Mouse (Mus musculus) liver, adult 2 months (tissue): ENCODE measurements at regions not wholly inside any gene's neighbourhood (a gene's known extent, or its start where the extent isn't known, plus 50 kb on each side); places are given as distances from the start of the nearest gene placed in this dataset.

ENCODE experiments used
- DNase-seq: peaks from one replicate; pipeline ENCODE4 v3.0.0-alpha.2; 2011; ENCODE audit warnings: low read depth, low spot score; ENCODE audit errors: extremely low read depth
- H3K27ac ChIP-seq: fragments of 200-500 bp; replicated peaks from 2 replicates; pipeline ENCODE4 v1.5.1; 2012; ENCODE audit warnings: low read depth, mild to moderate bottlenecking, control low read depth, inconsistent platforms, low read length; ENCODE audit not compliant: insufficient read depth
- H3K27me3 ChIP-seq: fragments of 200-500 bp; 2 replicates; pipeline ENCODE4 v1.6.1; 2012; ENCODE audit warnings: mild to moderate bottlenecking, moderate library complexity, low read length, inconsistent platforms; ENCODE audit not compliant: control insufficient read depth, insufficient read depth
- H3K36me3 ChIP-seq: fragments of 200-500 bp; 2 replicates; pipeline ENCODE4 v1.6.1; 2012; ENCODE audit warnings: low read length, inconsistent platforms; ENCODE audit not compliant: control insufficient read depth, insufficient read depth
- H3K4me1 ChIP-seq: fragments of 200-500 bp; 2 replicates; pipeline ENCODE4 v1.6.1; 2011; ENCODE audit warnings: low read length; ENCODE audit not compliant: control insufficient read depth, insufficient read depth
- H3K4me3 ChIP-seq: fragments of 200-500 bp; 2 replicates; pipeline ENCODE4 v1.5.1; 2011; ENCODE audit warnings: low read depth, mild to moderate bottlenecking, control low read depth, low read length, moderate library complexity; ENCODE audit not compliant: insufficient read depth
- H3K79me2 ChIP-seq: fragments of 200-500 bp; 2 replicates; pipeline ENCODE4 v1.6.1; 2012; ENCODE audit warnings: inconsistent platforms, mild to moderate bottlenecking, low read length, moderate library complexity; ENCODE audit not compliant: control insufficient read depth, insufficient read depth
- H3K9ac ChIP-seq: fragments of 200-500 bp; 2 replicates; pipeline ENCODE4 v1.6.1; 2012; ENCODE audit warnings: low read depth, mild to moderate bottlenecking, control low read depth, inconsistent platforms, low read length
- CTCF ChIP-seq: fragments of 200-500 bp; IDR thresholded peaks from 2 replicates; pipeline ENCODE4 v1.5.1; 2011; ENCODE audit warnings: low read depth, low read length, control low read depth
- POLR2A ChIP-seq: fragments of 200-500 bp; IDR thresholded peaks from 2 replicates; pipeline ENCODE4 v1.6.1; 2011; ENCODE audit warnings: low read length, control low read depth; ENCODE audit not compliant: insufficient read depth; ENCODE audit errors: extremely low read depth
- WGBS: fragments of 180-500 bp; shearing (Covaris S2); methylation state at CpG from one replicate; pipeline ENCODE4 v1.1.7; 2018; 5-methylcytosine and 5-hydroxymethylcytosine counted together

DNA sequence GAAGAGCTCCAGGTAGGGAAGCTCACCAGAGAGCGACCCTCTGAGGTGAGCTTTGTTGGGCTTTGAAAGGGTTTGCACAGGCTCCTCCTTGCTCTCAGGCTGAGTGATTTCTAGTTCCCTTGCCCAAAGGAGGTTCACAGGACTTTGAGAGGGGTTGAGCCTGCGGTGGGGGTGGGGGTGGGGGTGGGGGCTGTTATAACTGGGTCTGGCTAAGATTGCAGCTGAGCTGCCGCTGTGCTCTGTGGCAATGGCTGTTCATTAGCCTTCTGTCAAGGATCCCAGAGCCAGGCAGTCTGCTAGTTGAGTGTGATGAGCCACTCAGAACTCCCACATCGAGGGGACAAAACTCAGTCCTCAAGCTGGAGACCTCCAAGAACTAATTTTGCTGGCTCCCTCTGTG, 59.5 kb upstream of the Hhip start:
- no peaks in the 10 kb centered on the region for H3K36me3 ChIP-seq
- no peaks in the 10 kb centered on the region for H3K79me2 ChIP-seq
- H3K27me3 ChIP-seq: no peaks in the 10 kb centered on the region
- TF ChIP-seq CTCF (no peak), POLR2A (no peak)
- WGBS: 50% methylated on average over 4 of the region's 4 CpGs
- no peaks in the 10 kb centered on the region for H3K4me1 ChIP-seq
- no peak overlapping the region for H3K9ac ChIP-seq
- DNase-seq: no peak
- no peak overlapping the region for H3K4me3 ChIP-seq
- no peak overlapping the region for H3K27ac ChIP-seq
